1 mouse cellular context compared by ENCODE assay signal in genomic region chr1:58955716-58956115, GRCm38 (mm10).
TF ChIP-seq lines count a peak whose summit lies in the region.

No protein-coding gene starts in this region.

TF ChIP-seq in MEL, 35 proteins besides CTCF, POLR2A, EP300 and RAD21 (continued from another document):
- TF ChIP-seq ZKSCAN1 (IDR thresholded peaks at IDR 0.05; ENCODE audit: low read depth, low read length) (no peak), POLR2AphosphoS2 (IDR thresholded peaks at IDR 0.05; ENCODE audit: low read length) (no peak), SMC3 (IDR thresholded peaks at IDR 0.05; ENCODE audit: low read depth, low read length) (no peak), ZC3H11A (IDR thresholded peaks at IDR 0.05; ENCODE audit: low read depth, low read length) (no peak), CHD1 (IDR thresholded peaks at IDR 0.05; ENCODE audit: low read depth, low read length) (no peak), KAT2A (conservative IDR thresholded peaks at IDR 0.05; ENCODE audit: low read depth, low read length) (no peak), ETS1 (IDR thresholded peaks at IDR 0.05; ENCODE audit: low read depth, low read length) (peak; percentile 83), TCF12 (IDR thresholded peaks at IDR 0.05; ENCODE audit: low read depth, low read length) (0 out of 2 replicates have a peak, but pooled peaks have one; percentile 22), RCOR1 (IDR thresholded peaks at IDR 0.05; ENCODE audit: low read depth, low read length) (no peak), TAL1 (IDR thresholded peaks at IDR 0.05; ENCODE audit: low read length) (no peak), TBP (IDR thresholded peaks at IDR 0.05; ENCODE audit: low read depth, low read length) (no peak), MAZ (IDR thresholded peaks at IDR 0.05; ENCODE audit: low read depth, low read length) (no peak), GATA1 (IDR thresholded peaks at IDR 0.05; ENCODE audit: low read depth, low read length) (peak; percentile 59), USF1 (IDR thresholded peaks at IDR 0.05; ENCODE audit: low read depth, low read length) (no peak)
